In the genomic region with DNA sequence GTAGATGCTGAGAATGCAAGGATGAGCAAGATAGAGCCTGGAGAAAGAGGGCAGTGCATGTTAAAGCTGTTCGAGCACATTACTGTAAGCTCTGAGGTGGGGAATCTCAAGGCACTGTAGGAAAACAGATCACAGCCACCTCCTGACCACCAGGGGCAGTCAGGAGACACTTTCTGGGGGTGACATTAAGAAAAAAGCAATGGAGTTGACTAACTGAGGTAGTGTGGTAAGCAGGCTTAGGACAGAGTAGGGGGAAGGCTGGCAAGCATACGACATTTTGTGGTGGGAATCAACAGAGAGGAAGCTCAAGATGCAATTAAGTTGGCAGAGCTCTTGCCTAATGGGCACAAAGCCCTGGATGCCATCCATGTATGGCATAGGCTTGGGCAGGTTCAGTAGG, we compare ENCODE assay signal across 13 mouse cellular contexts.
DNase-seq lines count a peak whose midpoint lies in the region; ATAC-seq and TF ChIP-seq lines count a peak whose summit lies in the region.
"Had no signal": no experiment of that assay in that cellular context is flagged by ENCODE, and none has a peak within 500 bp of the region (broad histone marks: within the 10 kb centered on the region; RNA-seq: fewer than 3 reads in every experiment).

No protein-coding gene starts in this region.

- no peaks in the 10 kb centered on the region for H3K36me3 ChIP-seq in forebrain, postnatal 0 days (ENCODE audit: insufficient read depth)
- no peaks in the 10 kb centered on the region for H3K36me3 ChIP-seq in forebrain, embryonic 10.5 days (replicated peaks)
- no peaks in the 10 kb centered on the region for H3K36me3 ChIP-seq in liver, postnatal 0 days (replicated peaks; ENCODE audit: insufficient read depth, low read length)
- H3K36me3 ChIP-seq in kidney, embryonic 15.5 days, result no peaks in the 10 kb centered on the region
- H3K36me3 ChIP-seq: liver, embryonic 15.5 days had no signal

- 74% methylated on average over 2 of the region's 2 CpGs for whole genome bisulfite sequencing in forebrain, postnatal 0 days
- WGBS in forebrain, embryonic 10.5 days, result 89% methylated on average over 2 of the region's 2 CpGs
- 62% methylated on average over 2 of the region's 2 CpGs for WGBS in liver, postnatal 0 days (ENCODE audit: insufficient replicate concordance)
- WGBS in cerebellum, adult 2 months, result 48% methylated on average over 2 of the region's 2 CpGs
- 77% methylated on average over 2 of the region's 2 CpGs for WGBS in kidney, embryonic 15.5 days

- no peak for DNase-seq in forebrain, postnatal 0 days
- DNase-seq in forebrain, embryonic 10.5 days (ENCODE audit: extremely low spot score, low spot score), result no peak
- DNase-seq in liver, postnatal 0 days, result no peak
- no peak for DNase-seq in liver
- DNase-seq in ES-CJ7 (ENCODE audit: low read depth, low spot score), result peak; percentile 32
- no peak for DNase-seq in cerebellum, adult 2 months
- DNase-seq: cerebellum, adult 9-11 months; layer of hippocampus, adult 9-11 months; right cerebral cortex, postnatal 25 days had no signal

- H3K4me3 ChIP-seq in forebrain, postnatal 0 days (ENCODE audit: low read depth, low read length), result no peak overlapping the region
- H3K4me3 ChIP-seq in forebrain, embryonic 10.5 days, result no peak overlapping the region
- no peak overlapping the region for H3K4me3 ChIP-seq in liver, postnatal 0 days (ENCODE audit: low read depth, low read length)
- H3K4me3 ChIP-seq in cerebellum, adult 2 months (replicated peaks; ENCODE audit: insufficient read depth, low read depth, low read length), result no peak overlapping the region
- no peak overlapping the region for H3K4me3 ChIP-seq in kidney, embryonic 15.5 days (replicated peaks)
- H3K4me3 ChIP-seq: liver, embryonic 15.5 days had no signal

- H3K9me3 ChIP-seq in forebrain, postnatal 0 days (ENCODE audit: low read length), result no peaks in the 10 kb centered on the region
- H3K9me3 ChIP-seq in forebrain, embryonic 10.5 days, result no peaks in the 10 kb centered on the region
- H3K9me3 ChIP-seq in liver, postnatal 0 days (ENCODE audit: low read length), result no peaks in the 10 kb centered on the region
- no peaks in the 10 kb centered on the region for H3K9me3 ChIP-seq in kidney, embryonic 15.5 days (replicated peaks)
- H3K9me3 ChIP-seq: liver, embryonic 15.5 days had no signal

- no peaks in the 10 kb centered on the region for H3K27me3 ChIP-seq in forebrain, postnatal 0 days (ENCODE audit: insufficient read depth, low read length)
- H3K27me3 ChIP-seq in forebrain, embryonic 10.5 days (ENCODE audit: poor library complexity, severe bottlenecking), result no peaks in the 10 kb centered on the region
- no peaks in the 10 kb centered on the region for H3K27me3 ChIP-seq in liver, postnatal 0 days (ENCODE audit: insufficient read depth, low read length)
- no peaks in the 10 kb centered on the region for H3K27me3 ChIP-seq in cerebellum, adult 2 months (ENCODE audit: control insufficient read depth, insufficient read depth, low read length)
- H3K27me3 ChIP-seq in kidney, embryonic 15.5 days, result no peaks in the 10 kb centered on the region
- H3K27me3 ChIP-seq: liver, embryonic 15.5 days had no signal

- no peak for TF ChIP-seq POLR2A in cerebellum, adult 2 months (IDR thresholded peaks at IDR 0.05; ENCODE audit: borderline replicate concordance, insufficient read depth, low read length)

- H3K4me2 ChIP-seq in forebrain, postnatal 0 days (ENCODE audit: low read depth), result no peak overlapping the region
- no peak overlapping the region for H3K4me2 ChIP-seq in liver, postnatal 0 days (ENCODE audit: low read depth, low read length)
- no peak overlapping the region for H3K4me2 ChIP-seq in kidney, embryonic 15.5 days
- H3K4me2 ChIP-seq: liver, embryonic 15.5 days had no signal

- 0 out of 2 replicates have a peak, but pooled peaks have one; percentile 17 for TF ChIP-seq CTCF in forebrain, postnatal 0 days (IDR thresholded peaks at IDR 0.05; ENCODE audit: low read depth)
- peak; percentile 46 for TF ChIP-seq CTCF in liver, postnatal 0 days (IDR thresholded peaks at IDR 0.05; ENCODE audit: low read depth)
- TF ChIP-seq CTCF in cerebellum, adult 2 months (IDR thresholded peaks at IDR 0.05; ENCODE audit: borderline replicate concordance, insufficient read depth, low read depth, low read length), result no peak

- no peak overlapping the region for H3K9ac ChIP-seq in forebrain, postnatal 0 days
- H3K9ac ChIP-seq in liver, postnatal 0 days (replicated peaks), result no peak overlapping the region
- no peak overlapping the region for H3K9ac ChIP-seq in kidney, embryonic 15.5 days
- H3K9ac ChIP-seq: liver, embryonic 15.5 days had no signal

- TF ChIP-seq EP300 in liver, postnatal 0 days (IDR thresholded peaks at IDR 0.05; ENCODE audit: low read depth), result no peak

- no peak overlapping the region for H3K27ac ChIP-seq in forebrain, postnatal 0 days (ENCODE audit: low read depth, low read length)
- H3K27ac ChIP-seq in forebrain, embryonic 10.5 days, result no peak overlapping the region
- H3K27ac ChIP-seq in liver, postnatal 0 days (ENCODE audit: low read depth), result no peak overlapping the region
- H3K27ac ChIP-seq in cerebellum, adult 2 months (ENCODE audit: insufficient read depth, low read length), result no peak overlapping the region
- H3K27ac ChIP-seq in kidney, embryonic 15.5 days, result no peak overlapping the region
- H3K27ac ChIP-seq: liver, embryonic 15.5 days had no signal

- ATAC-seq in forebrain, postnatal 0 days, result no peak
- no peak for ATAC-seq in liver, postnatal 0 days
- ATAC-seq in megakaryocyte, adult 5-6 weeks (ENCODE audit: poor library complexity, severe bottlenecking), result peak; percentile 72
- no peak for ATAC-seq in kidney, embryonic 15.5 days (replicated peaks; ENCODE audit: low FRiP score)
- ATAC-seq: hindbrain, embryonic 16.5 days had no signal

- no peaks in the 10 kb centered on the region for H3K4me1 ChIP-seq in forebrain, postnatal 0 days (ENCODE audit: insufficient read depth)
- no peaks in the 10 kb centered on the region for H3K4me1 ChIP-seq in forebrain, embryonic 10.5 days
- no peaks in the 10 kb centered on the region for H3K4me1 ChIP-seq in liver, postnatal 0 days (ENCODE audit: insufficient read depth)
- H3K4me1 ChIP-seq in cerebellum, adult 2 months (ENCODE audit: control insufficient read depth, insufficient read depth, low read length), result no peaks in the 10 kb centered on the region
- H3K4me1 ChIP-seq in kidney, embryonic 15.5 days, result no peaks in the 10 kb centered on the region
- H3K4me1 ChIP-seq: liver, embryonic 15.5 days had no signal
